14 mouse cellular contexts compared by ENCODE assay signal in genomic region chr4:142803819-142804218, GRCm38 (mm10).
"Had no signal": no experiment of that assay in that cellular context is flagged by ENCODE, and none has a peak within 500 bp of the region (broad histone marks: within the 10 kb centered on the region; RNA-seq: fewer than 3 reads in every experiment).

No protein-coding gene starts in this region.

- H3K4me2 ChIP-seq: limb, embryonic 15.5 days; liver, embryonic 12.5 days; midbrain, embryonic 11.5 days; stomach, embryonic 15.5 days had no signal

- H3K9me3 ChIP-seq: limb, embryonic 15.5 days; liver, embryonic 12.5 days; stomach, embryonic 15.5 days had no signal

- H3K4me1 ChIP-seq: liver, embryonic 12.5 days; megakaryocyte, embryonic 14.5 days had no signal

- ATAC-seq: intestine, postnatal 0 days; liver, embryonic 12.5 days; midbrain, embryonic 16.5 days had no signal

- H3K27me3 ChIP-seq: limb, embryonic 15.5 days; liver, embryonic 12.5 days; megakaryocyte, embryonic 14.5 days; stomach, embryonic 15.5 days had no signal

- H3K27ac ChIP-seq: limb, embryonic 15.5 days; liver, embryonic 12.5 days; macrophage; stomach, embryonic 15.5 days had no signal

- DNase-seq: kidney, adult 8-10 months; layer of hippocampus, adult 9-11 months; layer of hippocampus, postnatal 36 days; right cerebral cortex, postnatal 4 days; thymus, adult 2 months; thymus, postnatal 25 days had no signal

- H3K4me3 ChIP-seq: limb, embryonic 15.5 days; liver, embryonic 12.5 days; megakaryocyte, embryonic 14.5 days; stomach, embryonic 15.5 days had no signal

- H3K9ac ChIP-seq: limb, embryonic 15.5 days; liver, embryonic 12.5 days; stomach, embryonic 15.5 days had no signal

- H3K36me3 ChIP-seq: limb, embryonic 15.5 days; liver, embryonic 12.5 days; stomach, embryonic 15.5 days had no signal
